Mouse (Mus musculus) spleen, adult 2 months (tissue): ENCODE results near the gene Slc6a19. TPM values are rescaled to one million over a fixed set of nuclear protein-coding genes. Genes with fewer than 3 reads are reported as not detected.
A peak's percentile ranks its signal among the peaks of the same experiment; 100 is the strongest.

Experiments
- DNase-seq, 2 experiments: peaks; one replicate each; pipeline versions ENCODE4 v3.0.0 to v3.0.0-alpha.2; 2012 to 2021; ENCODE audit warnings: low spot score in 2 of 2, low read depth in 1 of 2
- H3K27ac ChIP-seq: fragments of 200-500 bp; 2 replicates; pipeline ENCODE4 v1.5.1; 2012; ENCODE audit warnings: low read length, inconsistent platforms; ENCODE audit not compliant: insufficient read depth
- H3K27me3 ChIP-seq: fragments of 200-500 bp; 2 replicates; pipeline ENCODE4 v1.6.1; 2012; ENCODE audit warnings: mild to moderate bottlenecking, moderate library complexity, low read length, inconsistent platforms; ENCODE audit not compliant: control insufficient read depth, insufficient read depth
- H3K36me3 ChIP-seq: fragments of 200-500 bp; 2 replicates; pipeline ENCODE4 v1.6.1; 2012; ENCODE audit warnings: mild to moderate bottlenecking, low read length, inconsistent platforms; ENCODE audit not compliant: control insufficient read depth, insufficient read depth
- H3K4me1 ChIP-seq: fragments of 200-500 bp; 2 replicates; pipeline ENCODE4 v1.6.1; 2011; ENCODE audit warnings: inconsistent platforms; ENCODE audit not compliant: control insufficient read depth, insufficient read depth, insufficient read length
- H3K4me3 ChIP-seq: fragments of 200-500 bp; 2 replicates; pipeline ENCODE4 v1.5.1; 2011; ENCODE audit warnings: mild to moderate bottlenecking, inconsistent platforms; ENCODE audit not compliant: insufficient read depth, insufficient read length; ENCODE audit errors: extremely low read depth
- CTCF ChIP-seq: fragments of 200-500 bp; IDR thresholded peaks from 2 replicates; pipeline ENCODE4 v1.5.1; 2011; ENCODE audit warnings: mild to moderate bottlenecking, inconsistent platforms; ENCODE audit not compliant: insufficient read depth, insufficient read length, insufficient replicate concordance; ENCODE audit errors: extremely low read depth
- POLR2A ChIP-seq: fragments of 200-500 bp; IDR thresholded peaks from 2 replicates; pipeline ENCODE4 v1.6.1; 2011; ENCODE audit warnings: low read depth, low read length, inconsistent platforms
- WGBS: fragments of 180-500 bp; shearing (Covaris S2); methylation state at CpG from one replicate; pipeline ENCODE4 v1.1.7; 2018; 5-methylcytosine and 5-hydroxymethylcytosine counted together
- polyA plus RNA-seq: library from polyadenylated mRNA; depleted of rRNA; stranded (reverse); fragments of >200 nt; gene quantifications from 2 replicates; pipeline ENCODE4 v1.2.3, GENCODE M21; 2012

Gene Slc6a19
- polyA plus RNA-seq, 1 experiment, result 0.44 TPM

GRCm38 (mm10) chr13:73730913-73731312 lies 26.2 kb upstream of the Slc6a19 start:
- WGBS, result 88% methylated on average over 1 of the region's 1 CpGs
- 0 out of 2 replicates have a peak, but pooled peaks cover 5% of the 10 kb centered on the region for H3K27me3 ChIP-seq

GRCm38 (mm10) chr13:73728633-73729032 lies 24.0 kb upstream of the Slc6a19 start:
- Histone ChIP-seq H3K36me3 (no peaks in the 10 kb centered on the region), H3K27ac (no peak overlapping the region), H3K27me3 (0 out of 2 replicates have a peak, but pooled peaks cover 5% of the 10 kb centered on the region), H3K4me1 (peaks cover 3% of the 10 kb centered on the region; the same call in 1 of the 2 replicates), H3K4me3 (no peak overlapping the region)
- DNase-seq, result no peak
- no peak for TF ChIP-seq POLR2A
- no peak for TF ChIP-seq CTCF

More at GRCm38 (mm10) chr13:73730913-73731312, 26.2 kb upstream of the Slc6a19 start:
- DNase-seq, result no peak
- TF ChIP-seq POLR2A, result no peak
- TF ChIP-seq CTCF, result no peak
- Histone ChIP-seq H3K4me3 (no peak overlapping the region), H3K27ac (no peak overlapping the region), H3K36me3 (no peaks in the 10 kb centered on the region), H3K4me1 (peaks cover 6% of the 10 kb centered on the region; the same call in 1 of the 2 replicates)

GRCm38 (mm10) chr13:73727621-73728025 lies 23.0 kb upstream of the Slc6a19 start:
- 85% methylated on average over 2 of the region's 2 CpGs for WGBS
- DNase-seq, result no peak

DNA sequence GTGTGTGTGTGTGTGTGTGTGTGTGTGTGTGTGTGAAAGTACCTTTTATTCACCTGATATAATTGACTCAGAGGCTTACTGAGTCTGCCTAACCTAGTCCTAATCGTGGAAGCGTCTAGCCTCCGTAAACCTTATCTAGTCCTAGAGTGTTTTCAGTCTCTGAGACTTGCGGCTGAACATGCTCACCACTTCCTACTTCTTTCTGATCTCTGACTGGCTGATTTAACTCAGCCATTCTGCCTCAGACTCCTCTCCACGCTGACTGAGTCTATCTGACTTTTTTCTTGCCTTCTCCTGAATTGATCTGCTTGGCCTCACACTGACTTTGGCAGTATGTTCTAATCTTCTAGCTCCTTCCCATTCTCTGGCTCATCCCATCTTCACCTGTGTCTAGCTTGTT lies 20.6 kb upstream of the Slc6a19 start:
- Histone ChIP-seq H3K27ac (no peak overlapping the region; the same call in 1 of the 2 replicates), H3K4me3 (no peak overlapping the region), H3K36me3 (no peaks in the 10 kb centered on the region), H3K4me1 (no peaks in the 10 kb centered on the region), H3K27me3 (no peaks in the 10 kb centered on the region)
- 3% methylated on average over 5 of the region's 5 CpGs for WGBS
- no peak for TF ChIP-seq POLR2A
- TF ChIP-seq CTCF, result no peak
- no peak for DNase-seq

More at GRCm38 (mm10) chr13:73727621-73728025, 23.0 kb upstream of the Slc6a19 start:
- peaks cover 2% of the 10 kb centered on the region; the same call in 1 of the 2 replicates for H3K4me1 ChIP-seq
- no peak overlapping the region for H3K4me3 ChIP-seq
- no peaks in the 10 kb centered on the region for H3K36me3 ChIP-seq
- no peak overlapping the region for H3K27ac ChIP-seq
- TF ChIP-seq POLR2A (no peak), CTCF (no peak)
- no peaks in the 10 kb centered on the region for H3K27me3 ChIP-seq

GRCm38 (mm10) chr13:73723081-73723668 lies 18.5 kb upstream of the Slc6a19 start:
- peak in 1 of 2 experiments; percentile 20 for DNase-seq
- H3K27ac ChIP-seq, result no peak overlapping the region
- H3K27me3 ChIP-seq, result no peaks in the 10 kb centered on the region
- H3K36me3 ChIP-seq, result no peaks in the 10 kb centered on the region
- H3K4me3 ChIP-seq, result no peak overlapping the region
- 42% methylated on average over 8 of the region's 8 CpGs for WGBS
- H3K4me1 ChIP-seq, result no peaks in the 10 kb centered on the region
- TF ChIP-seq POLR2A (no peak), CTCF (peak; percentile 33; the same call in 1 of the 2 replicates)

DNA sequence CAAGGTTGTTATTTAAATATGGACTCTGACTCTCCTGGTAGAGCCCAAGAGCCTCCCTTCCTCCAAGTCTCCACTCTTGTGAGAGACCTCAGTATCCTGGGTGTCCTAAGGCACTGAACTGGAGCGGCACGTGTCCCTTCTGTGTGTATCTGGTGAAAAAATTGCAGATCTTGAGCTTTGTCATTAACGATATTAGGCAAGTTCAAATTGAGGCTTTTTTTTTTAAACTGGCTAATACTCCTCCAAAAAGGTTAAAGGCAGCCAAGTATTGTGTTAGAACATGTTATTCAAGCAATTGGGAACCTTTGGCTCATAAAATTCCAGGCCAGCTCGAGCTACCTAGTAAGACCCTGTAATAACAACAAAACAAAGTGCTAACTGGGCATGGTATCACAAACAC lies 15.6 kb upstream of the Slc6a19 start:
- no peaks in the 10 kb centered on the region for H3K27me3 ChIP-seq
- H3K36me3 ChIP-seq, result no peaks in the 10 kb centered on the region
- no peak for DNase-seq
- no peaks in the 10 kb centered on the region for H3K4me1 ChIP-seq
- no peak for TF ChIP-seq POLR2A
- TF ChIP-seq CTCF, result no peak
- H3K27ac ChIP-seq, result no peak overlapping the region
- H3K4me3 ChIP-seq, result no peak overlapping the region
- 82% methylated on average over 4 of the region's 4 CpGs for WGBS

DNA sequence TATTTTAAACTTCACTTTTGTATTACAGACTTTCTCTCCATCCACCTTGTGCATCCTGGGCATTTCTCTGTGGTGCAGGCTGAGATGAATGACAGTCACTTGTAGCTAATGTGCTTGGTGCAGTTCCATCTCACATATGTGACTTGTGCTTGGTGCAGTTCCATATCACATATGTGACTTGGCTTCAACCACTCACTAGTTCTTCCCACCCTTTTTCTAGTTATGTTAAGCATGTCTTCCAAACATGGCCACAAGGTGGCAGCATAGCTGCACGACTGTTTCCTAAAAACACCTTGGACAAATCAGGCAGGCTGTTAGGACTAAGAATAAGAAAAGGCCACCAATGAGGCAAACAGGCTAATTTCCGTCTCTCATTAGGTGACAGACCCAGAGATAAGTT lies 13.6 kb upstream of the Slc6a19 start:
- Histone ChIP-seq H3K4me3 (no peak overlapping the region), H3K27me3 (no peaks in the 10 kb centered on the region), H3K4me1 (no peaks in the 10 kb centered on the region), H3K27ac (no peak overlapping the region), H3K36me3 (no peaks in the 10 kb centered on the region)
- no peak for TF ChIP-seq POLR2A
- peak; percentile 68; the same call in 1 of the 2 replicates for TF ChIP-seq CTCF
- DNase-seq, result peak; percentile 64 to 72
- WGBS, result 5% methylated on average over 2 of the region's 2 CpGs
